Mouse (Mus musculus) liver, embryonic 13.5 days (tissue): ENCODE measurements at regions not wholly inside any gene's neighbourhood (a gene's known extent, or its start where the extent isn't known, plus 50 kb on each side); places are given as distances from the start of the nearest gene placed in this dataset.

Experiments
- ATAC-seq: fragments of 200-750 bp; cut with Nextera tagmentation; 2 replicates; pipeline ENCODE4 v1.8.0; 2017; ENCODE audit warnings: low read depth, mild to moderate bottlenecking, moderate number of reproducible peaks, moderate library complexity
- DNase-seq: peaks from one replicate; pipeline ENCODE4 v3.0.0; 2022
- H3K27ac ChIP-seq: fragments of 300-500 bp; sonication (generic); 2 replicates; pipeline ENCODE4 v1.5.1; 2015; ENCODE audit warnings: moderate library complexity, mild to moderate bottlenecking, inconsistent platforms
- H3K27me3 ChIP-seq: fragments of 300-500 bp; sonication (generic); 2 replicates; pipeline ENCODE4 v1.6.1; 2015; ENCODE audit warnings: mild to moderate bottlenecking, inconsistent platforms
- H3K36me3 ChIP-seq: fragments of 300-500 bp; sonication (generic); 2 replicates; pipeline ENCODE4 v1.6.1; 2015; ENCODE audit warnings: mild to moderate bottlenecking, inconsistent platforms
- H3K4me1 ChIP-seq: fragments of 300-500 bp; sonication (generic); replicated peaks from 2 replicates; pipeline ENCODE4 v1.6.1; 2015; ENCODE audit warnings: inconsistent platforms
- H3K4me2 ChIP-seq: fragments of 300-500 bp; sonication (generic); 2 replicates; pipeline ENCODE4 v1.6.1; 2015; ENCODE audit warnings: inconsistent platforms, mild to moderate bottlenecking, moderate library complexity
- H3K4me3 ChIP-seq: fragments of 300-500 bp; sonication (generic); replicated peaks from 2 replicates; pipeline ENCODE4 v1.5.1; 2015; ENCODE audit warnings: mild to moderate bottlenecking, inconsistent platforms
- H3K9ac ChIP-seq: fragments of 300-500 bp; sonication (generic); 2 replicates; pipeline ENCODE4 v1.6.1; 2015; ENCODE audit warnings: mild to moderate bottlenecking, inconsistent platforms
- H3K9me3 ChIP-seq: fragments of 300-500 bp; sonication (generic); replicated peaks from 2 replicates; pipeline ENCODE4 v1.6.1; 2016; ENCODE audit warnings: inconsistent platforms
- WGBS: fragments of 180-500 bp; shearing (Covaris S2); methylation state at CpG from one replicate; pipeline ENCODE4 v1.1.7; 2015; ENCODE audit not compliant: insufficient replicate concordance; 5-methylcytosine and 5-hydroxymethylcytosine counted together

- Histone ChIP-seq H3K4me3 (no peak overlapping the region), H3K4me2 (no peak overlapping the region), H3K36me3 (no peaks in the 10 kb centered on the region), H3K27me3 (peaks cover 78% of the 10 kb centered on the region), H3K9ac (no peak overlapping the region), H3K9me3 (no peaks in the 10 kb centered on the region), H3K27ac (no peak overlapping the region), H3K4me1 (peaks cover 13% of the 10 kb centered on the region; the same call in 1 of the 2 replicates)
- 33% methylated on average over 15 of the region's 15 CpGs for WGBS
- no peak for DNase-seq
- no peak for ATAC-seq
Measured at GRCm38 (mm10) chr13:51916666-51917240, 70.3 kb downstream of the Gadd45g start.

GRCm38 (mm10) chr13:51917658-51918057 lies 71.2 kb downstream of the Gadd45g start:
- no peaks in the 10 kb centered on the region for H3K9me3 ChIP-seq
- peaks cover 6% of the 10 kb centered on the region; the same call in 1 of the 2 replicates for H3K4me1 ChIP-seq
- H3K4me3 ChIP-seq: no peak overlapping the region
- ATAC-seq (no peak), DNase-seq (no peak)
- WGBS: 63% methylated on average over 7 of the region's 7 CpGs
- H3K9ac ChIP-seq: no peak overlapping the region
- H3K27ac ChIP-seq: no peak overlapping the region
- peaks cover 72% of the 10 kb centered on the region for H3K27me3 ChIP-seq
- H3K4me2 ChIP-seq: no peak overlapping the region
- no peaks in the 10 kb centered on the region for H3K36me3 ChIP-seq

- H3K27ac ChIP-seq: no peak overlapping the region
- no peaks in the 10 kb centered on the region for H3K9me3 ChIP-seq
- H3K36me3 ChIP-seq: no peaks in the 10 kb centered on the region
- H3K4me3 ChIP-seq: no peak overlapping the region
- no peak overlapping the region for H3K9ac ChIP-seq
- no peak for ATAC-seq
- WGBS: 62% methylated on average over 8 of the region's 8 CpGs
- H3K27me3 ChIP-seq: peaks cover 68% of the 10 kb centered on the region
- no peak overlapping the region for H3K4me2 ChIP-seq
- no peak for DNase-seq
- H3K4me1 ChIP-seq: peaks cover 6% of the 10 kb centered on the region; the same call in 1 of the 2 replicates
Measured at GRCm38 (mm10) chr13:51918108-51918507, 71.6 kb downstream of the Gadd45g start.

- DNase-seq (no peak), ATAC-seq (no peak)
- Histone ChIP-seq H3K27me3 (peaks cover 65% of the 10 kb centered on the region), H3K9me3 (no peaks in the 10 kb centered on the region), H3K36me3 (no peaks in the 10 kb centered on the region), H3K4me1 (peaks cover 6% of the 10 kb centered on the region; the same call in 1 of the 2 replicates), H3K4me3 (no peak overlapping the region), H3K9ac (no peak overlapping the region), H3K4me2 (no peak overlapping the region), H3K27ac (no peak overlapping the region)
- 52% methylated on average over 10 of the region's 10 CpGs for WGBS
Measured at GRCm38 (mm10) chr13:51918781-51919170, 72.3 kb downstream of the Gadd45g start.

GRCm38 (mm10) chr13:51919171-51919793 lies 72.8 kb downstream of the Gadd45g start:
- 47% methylated on average over 14 of the region's 14 CpGs for WGBS
- ATAC-seq: no peak
- H3K27me3 ChIP-seq: peaks cover 62% of the 10 kb centered on the region
- no peak overlapping the region for H3K4me3 ChIP-seq
- H3K9me3 ChIP-seq: no peaks in the 10 kb centered on the region
- peaks cover 6% of the 10 kb centered on the region; the same call in 1 of the 2 replicates for H3K4me1 ChIP-seq
- H3K36me3 ChIP-seq: no peaks in the 10 kb centered on the region
- H3K9ac ChIP-seq: no peak overlapping the region
- no peak overlapping the region for H3K27ac ChIP-seq
- H3K4me2 ChIP-seq: no peak overlapping the region
- no peak for DNase-seq

- ATAC-seq (no peak), DNase-seq (no peak)
- H3K9me3 ChIP-seq: no peaks in the 10 kb centered on the region
- H3K27ac ChIP-seq: no peak overlapping the region
- no peak overlapping the region for H3K4me3 ChIP-seq
- no peaks in the 10 kb centered on the region for H3K36me3 ChIP-seq
- no peak overlapping the region for H3K9ac ChIP-seq
- no peak overlapping the region for H3K4me2 ChIP-seq
- 60% methylated on average over 3 of the region's 3 CpGs for WGBS
- H3K4me1 ChIP-seq: peaks cover 6% of the 10 kb centered on the region; the same call in 1 of the 2 replicates
- peaks cover 61% of the 10 kb centered on the region for H3K27me3 ChIP-seq
Measured at GRCm38 (mm10) chr13:51919937-51920336, 73.5 kb downstream of the Gadd45g start.

GRCm38 (mm10) chr13:51920511-51921351 lies 74.3 kb downstream of the Gadd45g start:
- DNase-seq (no peak), ATAC-seq (no peak)
- H3K4me1 ChIP-seq: peaks cover 6% of the 10 kb centered on the region; the same call in 1 of the 2 replicates
- H3K9ac ChIP-seq: no peak overlapping the region
- no peak overlapping the region for H3K4me2 ChIP-seq
- H3K4me3 ChIP-seq: no peak overlapping the region
- no peaks in the 10 kb centered on the region for H3K9me3 ChIP-seq
- H3K36me3 ChIP-seq: no peaks in the 10 kb centered on the region
- 33% methylated on average over 15 of the region's 15 CpGs for WGBS
- H3K27me3 ChIP-seq: peaks cover 55% of the 10 kb centered on the region
- no peak overlapping the region for H3K27ac ChIP-seq

- DNase-seq (no peak), ATAC-seq (no peak)
- 72% methylated on average over 5 of the region's 5 CpGs for WGBS
- Histone ChIP-seq H3K9me3 (no peaks in the 10 kb centered on the region), H3K4me1 (peaks cover 6% of the 10 kb centered on the region; the same call in 1 of the 2 replicates), H3K4me3 (no peak overlapping the region), H3K9ac (no peak overlapping the region), H3K4me2 (no peak overlapping the region), H3K27ac (no peak overlapping the region), H3K36me3 (no peaks in the 10 kb centered on the region), H3K27me3 (peaks cover 50% of the 10 kb centered on the region)
Measured at GRCm38 (mm10) chr13:51921550-51921949, 75.1 kb downstream of the Gadd45g start.

- Histone ChIP-seq H3K9ac (no peak overlapping the region), H3K27me3 (0 out of 2 replicates have a peak, but pooled peaks cover 11% of the 10 kb centered on the region), H3K27ac (no peak overlapping the region), H3K4me1 (0 out of 2 replicates have a peak, but pooled peaks cover 6% of the 10 kb centered on the region), H3K4me2 (no peak overlapping the region), H3K9me3 (no peaks in the 10 kb centered on the region), H3K36me3 (no peaks in the 10 kb centered on the region), H3K4me3 (no peak overlapping the region)
- 58% methylated on average over 10 of the region's 10 CpGs for WGBS
- ATAC-seq (no peak), DNase-seq (no peak)
Measured at GRCm38 (mm10) chr13:51926764-51927163, 80.3 kb downstream of the Gadd45g start.

- Histone ChIP-seq H3K4me3 (no peak overlapping the region), H3K4me2 (no peak overlapping the region), H3K36me3 (no peaks in the 10 kb centered on the region), H3K27ac (no peak overlapping the region), H3K9ac (no peak overlapping the region), H3K27me3 (0 out of 2 replicates have a peak, but pooled peaks cover 13% of the 10 kb centered on the region), H3K9me3 (no peaks in the 10 kb centered on the region), H3K4me1 (peaks cover 12% of the 10 kb centered on the region; the same call in 1 of the 2 replicates)
- no peak for DNase-seq
- no peak for ATAC-seq
- 35% methylated on average over 2 of the region's 2 CpGs for WGBS
Measured at GRCm38 (mm10) chr13:51929730-51930129, 83.3 kb downstream of the Gadd45g start.

- H3K4me3 ChIP-seq: no peak overlapping the region
- peaks cover 12% of the 10 kb centered on the region; the same call in 1 of the 2 replicates for H3K4me1 ChIP-seq
- no peak overlapping the region for H3K9ac ChIP-seq
- no peak overlapping the region for H3K27ac ChIP-seq
- no peaks in the 10 kb centered on the region for H3K36me3 ChIP-seq
- DNase-seq: no peak
- 0 out of 2 replicates have a peak, but pooled peaks cover 13% of the 10 kb centered on the region for H3K27me3 ChIP-seq
- no peak for ATAC-seq
- WGBS: 51% methylated on average over 6 of the region's 6 CpGs
- no peak overlapping the region for H3K4me2 ChIP-seq
- no peaks in the 10 kb centered on the region for H3K9me3 ChIP-seq
Measured at GRCm38 (mm10) chr13:51930301-51930747, 83.8 kb downstream of the Gadd45g start.
